Mouse (Mus musculus) thymus, adult 2 months (tissue): ENCODE data around the gene Gadd45g. TPM values are rescaled to one million over a fixed set of nuclear protein-coding genes. Genes with fewer than 3 reads are reported as not detected.

Experiments
- DNase-seq: peaks from one replicate; pipeline ENCODE4 v3.0.0; 2021
- H3K27ac ChIP-seq: fragments of 200-500 bp; 2 replicates; pipeline ENCODE4 v1.5.1; 2012; ENCODE audit warnings: low read length, control low read depth; ENCODE audit not compliant: control insufficient read depth, insufficient read depth
- H3K27me3 ChIP-seq: fragments of 200-500 bp; 2 replicates; pipeline ENCODE4 v1.6.1; 2012; ENCODE audit warnings: mild to moderate bottlenecking, low read length, moderate library complexity, mixed read lengths; ENCODE audit not compliant: control insufficient read depth, insufficient read depth
- H3K36me3 ChIP-seq: fragments of 200-500 bp; 2 replicates; pipeline ENCODE4 v1.6.1; 2012; ENCODE audit warnings: mild to moderate bottlenecking, low read length, moderate library complexity; ENCODE audit not compliant: control insufficient read depth, insufficient read depth
- H3K4me1 ChIP-seq: fragments of 200-500 bp; replicated peaks from 2 replicates; pipeline ENCODE4 v1.6.1; 2012; ENCODE audit warnings: low read length; ENCODE audit not compliant: control insufficient read depth, insufficient read depth
- H3K4me3 ChIP-seq: fragments of 200-500 bp; 2 replicates; pipeline ENCODE4 v1.5.1; 2012; ENCODE audit warnings: mild to moderate bottlenecking, low read length, control low read depth, moderate library complexity; ENCODE audit not compliant: control insufficient read depth, insufficient read depth
- CTCF ChIP-seq: fragments of 200-500 bp; IDR thresholded peaks from 2 replicates; pipeline ENCODE4 v1.5.1; 2012; ENCODE audit warnings: mild to moderate bottlenecking, control low read depth, low read length, moderate library complexity, borderline replicate concordance; ENCODE audit not compliant: control insufficient read depth, poor library complexity, insufficient read depth; ENCODE audit errors: extremely low read depth
- POLR2A ChIP-seq: fragments of 200-500 bp; IDR thresholded peaks from 2 replicates; pipeline ENCODE4 v1.6.1; 2012; ENCODE audit warnings: mild to moderate bottlenecking, low read length, control low read depth, moderate library complexity; ENCODE audit not compliant: control insufficient read depth, poor library complexity, insufficient read depth; ENCODE audit errors: extremely low read depth
- WGBS: fragments of 180-500 bp; shearing (Covaris S2); methylation state at CpG from one replicate; pipeline ENCODE4 v1.1.7; 2018; 5-methylcytosine and 5-hydroxymethylcytosine counted together
- polyA plus RNA-seq: library from polyadenylated mRNA; depleted of rRNA; stranded (reverse); fragments of >200 nt; gene quantifications from 2 replicates; pipeline ENCODE4 v1.2.3, GENCODE M21; 2012

Gadd45g gene
- polyA plus RNA-seq, 1 experiment = 16.2 TPM

DNA sequence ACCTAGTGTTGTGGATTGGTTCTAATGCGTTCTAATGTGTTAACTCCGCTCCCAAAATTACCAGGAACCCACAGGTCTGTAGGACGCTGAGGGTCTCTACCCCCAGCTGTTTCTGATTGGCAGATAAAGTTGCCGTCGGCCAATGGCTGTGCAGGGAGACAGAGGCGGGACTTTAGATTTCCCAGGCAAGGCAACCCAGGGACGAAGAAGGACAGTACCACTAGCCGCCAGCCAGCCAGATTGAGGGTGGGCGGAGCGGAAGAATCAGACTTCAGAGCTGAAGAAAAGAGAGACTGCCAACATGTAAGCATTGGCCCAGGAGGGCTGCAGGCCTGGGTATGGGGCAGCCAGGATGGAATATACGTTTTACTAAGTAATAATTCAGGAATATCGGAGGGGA is 38.3 kb upstream of the Gadd45g start:
- DNase-seq = no peak
- no peaks in the 10 kb centered on the region for H3K36me3 ChIP-seq
- no peaks in the 10 kb centered on the region for H3K27me3 ChIP-seq
- 95% methylated on average over 12 of the region's 12 CpGs for WGBS
- H3K27ac ChIP-seq = no peak overlapping the region
- peaks cover 16% of the 10 kb centered on the region for H3K4me1 ChIP-seq
- TF ChIP-seq CTCF (no peak), POLR2A (no peak)
- no peak overlapping the region for H3K4me3 ChIP-seq

DNA sequence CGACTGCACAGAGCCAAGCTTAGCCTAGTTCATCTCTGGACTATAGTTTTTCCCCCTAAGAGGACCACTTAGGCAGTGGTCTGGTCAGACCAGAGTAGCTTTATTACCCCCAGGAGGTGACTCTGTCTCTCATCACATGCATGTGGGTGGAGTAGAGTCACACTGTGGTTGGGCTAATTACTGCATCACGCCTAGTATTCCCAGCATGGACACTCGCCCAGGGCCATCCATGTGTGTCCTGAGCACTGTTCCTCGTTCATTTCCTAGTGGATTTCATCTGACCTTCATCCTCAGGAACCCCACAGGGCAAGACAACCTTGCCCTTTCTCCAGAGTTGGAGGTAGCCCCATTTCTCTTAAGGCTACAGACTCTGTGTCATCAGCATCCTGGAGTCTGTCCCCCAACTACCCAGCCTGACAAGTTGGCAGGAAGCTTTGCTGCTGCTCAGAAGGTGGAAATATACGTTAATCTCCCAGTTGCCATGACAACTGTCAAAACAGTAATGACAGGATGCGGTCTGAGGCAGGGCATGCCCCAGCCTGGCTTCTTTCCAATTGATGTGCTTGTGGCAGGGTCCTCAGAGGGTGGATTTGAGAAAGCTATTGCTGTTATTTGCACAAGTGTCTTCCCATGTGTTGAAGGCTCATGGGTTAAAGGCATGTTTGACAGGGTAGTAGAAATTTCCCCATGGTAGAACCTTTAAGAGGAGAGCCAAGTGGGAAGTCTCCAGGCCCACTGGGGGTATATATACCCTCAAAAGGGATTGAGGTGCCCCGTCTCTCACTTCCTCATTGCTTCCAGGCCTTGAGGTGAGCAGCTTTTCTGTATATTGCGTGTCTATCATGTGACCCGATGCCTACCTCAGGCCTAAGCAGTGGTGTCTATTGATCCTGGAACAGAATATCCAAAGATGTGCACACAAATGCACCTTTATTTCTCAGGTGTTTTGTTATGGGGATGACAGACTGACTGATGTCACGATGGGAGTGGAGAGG is 32.6 kb upstream of the Gadd45g start:
- 33% methylated on average over 10 of the region's 10 CpGs for WGBS
- Histone ChIP-seq H3K4me1 (peaks cover 30% of the 10 kb centered on the region), H3K27ac (peak overlapping the region; percentile 79), H3K4me3 (no peak overlapping the region), H3K27me3 (no peaks in the 10 kb centered on the region), H3K36me3 (no peaks in the 10 kb centered on the region)
- DNase-seq = peak; percentile 78
- no peak for TF ChIP-seq CTCF
- no peak for TF ChIP-seq POLR2A

DNA sequence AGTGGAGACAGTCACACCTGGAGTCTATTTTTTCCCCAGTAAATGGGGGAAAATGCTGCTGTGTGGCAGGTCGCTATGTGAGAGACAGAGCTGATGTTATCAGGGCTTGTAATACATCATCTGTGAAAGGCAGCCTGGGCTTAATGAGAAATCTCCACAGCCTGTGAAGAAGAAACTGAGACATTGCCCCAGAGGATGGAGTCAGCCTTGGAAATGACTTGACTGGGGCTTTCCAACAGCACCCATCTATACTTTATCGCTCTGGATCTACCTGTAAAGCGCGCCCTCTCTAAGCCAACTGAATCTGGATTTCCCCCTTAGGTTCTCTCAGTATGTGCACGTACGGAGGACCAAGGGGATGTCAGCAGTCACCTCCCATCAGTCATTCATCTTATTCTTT is 31.8 kb upstream of the Gadd45g start:
- TF ChIP-seq CTCF = no peak
- no peak for TF ChIP-seq POLR2A
- no peaks in the 10 kb centered on the region for H3K27me3 ChIP-seq
- H3K4me1 ChIP-seq = peaks cover 26% of the 10 kb centered on the region
- no peak overlapping the region for H3K4me3 ChIP-seq
- no peaks in the 10 kb centered on the region for H3K36me3 ChIP-seq
- peak overlapping the region; percentile 54 for H3K27ac ChIP-seq
- 77% methylated on average over 6 of the region's 6 CpGs for WGBS
- no peak for DNase-seq

DNA sequence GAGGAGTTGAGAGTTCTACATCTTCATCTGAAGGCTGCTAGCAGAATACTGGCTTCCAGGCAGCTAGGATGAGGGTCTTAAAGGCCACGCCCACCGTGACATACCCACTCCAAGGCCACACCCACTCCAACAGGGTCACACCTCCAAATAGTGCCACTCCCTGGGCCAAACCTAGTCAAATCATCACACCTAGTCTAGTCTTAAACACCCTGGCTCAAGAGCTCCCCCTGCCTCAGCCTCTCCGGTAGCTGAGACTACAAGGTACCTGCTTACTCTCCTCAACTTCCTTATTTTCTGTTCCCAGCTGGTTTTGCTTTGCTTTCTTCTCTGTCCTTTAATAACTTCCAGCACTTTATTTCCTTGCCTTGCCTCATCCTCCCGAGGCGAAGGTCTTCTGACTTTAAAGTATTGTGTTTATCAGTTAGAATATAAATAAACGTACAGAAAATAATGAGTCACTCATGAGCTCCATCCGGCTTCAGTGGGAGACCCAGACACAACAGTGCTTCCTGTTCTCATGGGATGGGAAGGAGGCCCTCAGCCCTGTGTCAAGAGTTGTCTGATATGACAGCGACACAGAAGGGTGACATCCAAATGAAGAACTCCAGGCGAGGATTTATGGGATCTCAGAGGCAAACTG is 30.5 kb upstream of the Gadd45g start:
- no peak for TF ChIP-seq CTCF
- TF ChIP-seq POLR2A = no peak
- Histone ChIP-seq H3K4me1 (peaks cover 25% of the 10 kb centered on the region), H3K4me3 (no peak overlapping the region), H3K27me3 (no peaks in the 10 kb centered on the region), H3K36me3 (no peaks in the 10 kb centered on the region), H3K27ac (no peak overlapping the region)
- 35% methylated on average over 9 of the region's 9 CpGs for WGBS
- DNase-seq = peak; percentile 86

DNA sequence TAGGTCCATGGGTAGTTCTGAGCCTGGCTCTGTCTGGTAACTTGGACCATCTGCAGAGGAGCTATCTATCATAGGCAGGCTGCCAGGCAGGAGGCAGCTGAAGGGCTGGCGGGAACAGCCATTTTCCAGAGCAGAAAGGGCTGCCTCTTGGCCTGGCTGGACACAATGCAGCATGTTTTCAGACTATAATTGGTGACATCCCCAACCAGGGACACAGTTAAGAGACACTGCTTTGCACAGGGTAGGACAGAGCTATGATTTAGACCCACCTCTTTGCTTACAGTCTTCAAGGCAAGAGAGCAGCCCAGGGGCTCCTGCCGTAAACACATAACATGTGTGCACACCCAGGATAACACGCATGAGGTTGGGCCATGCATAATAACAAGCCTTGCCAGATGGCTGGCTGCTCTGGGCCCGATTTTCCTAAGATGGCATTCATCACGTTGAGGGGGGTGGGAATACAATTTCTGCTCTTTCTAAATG is 29.9 kb upstream of the Gadd45g start:
- H3K36me3 ChIP-seq = no peaks in the 10 kb centered on the region
- no peak overlapping the region for H3K27ac ChIP-seq
- TF ChIP-seq CTCF (no peak), POLR2A (no peak)
- peaks cover 25% of the 10 kb centered on the region for H3K4me1 ChIP-seq
- WGBS = 93% methylated on average over 5 of the region's 5 CpGs
- no peak for DNase-seq
- H3K4me3 ChIP-seq = no peak overlapping the region
- no peaks in the 10 kb centered on the region for H3K27me3 ChIP-seq

DNA sequence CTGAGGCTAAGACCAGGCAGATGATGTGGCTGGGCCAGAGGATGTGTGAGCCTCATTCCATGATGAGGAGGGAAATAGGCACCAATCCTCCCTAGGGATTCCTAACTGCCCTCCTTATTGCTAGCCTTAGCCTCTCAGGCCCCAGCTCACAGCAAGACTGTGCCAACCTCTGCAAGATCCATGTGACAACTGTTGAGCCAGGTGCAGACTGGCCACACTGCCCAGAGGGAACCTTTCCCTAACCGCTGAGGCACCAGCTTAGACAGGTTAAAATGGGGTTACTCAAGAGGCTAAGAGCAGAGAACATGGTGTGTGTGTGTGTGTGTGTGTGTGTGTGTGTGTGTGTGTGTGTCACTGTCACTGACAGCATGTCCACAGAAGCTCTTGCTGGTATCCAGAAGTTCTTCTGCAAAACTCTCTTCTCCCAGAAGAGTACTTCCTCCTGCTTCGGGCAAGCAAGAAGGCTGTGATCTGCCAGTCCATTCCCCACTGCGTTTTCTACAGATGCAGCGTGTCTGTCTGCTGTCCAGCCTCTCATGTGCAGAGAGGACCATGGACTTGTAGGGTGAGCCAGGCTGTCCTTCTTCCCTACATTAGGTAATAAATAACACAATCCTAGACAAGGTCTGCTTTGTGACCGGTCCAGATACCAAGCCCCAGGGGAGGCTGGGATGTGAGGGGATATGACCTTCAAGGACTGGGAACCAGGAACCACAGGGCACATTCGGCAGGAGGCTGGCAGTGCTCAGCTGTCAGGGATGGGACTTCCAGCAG is 28.1 kb upstream of the Gadd45g start:
- H3K27ac ChIP-seq = no peak overlapping the region
- DNase-seq = no peak
- no peak for TF ChIP-seq CTCF
- H3K36me3 ChIP-seq = no peaks in the 10 kb centered on the region
- H3K4me1 ChIP-seq = peaks cover 16% of the 10 kb centered on the region
- WGBS = 82% methylated on average over 6 of the region's 6 CpGs
- no peaks in the 10 kb centered on the region for H3K27me3 ChIP-seq
- no peak overlapping the region for H3K4me3 ChIP-seq
